Mouse (Mus musculus) layer of hippocampus, postnatal 14 days (tissue): ENCODE data around the gene Eif5a. TPM values are rescaled to one million over a fixed set of nuclear protein-coding genes. Genes with fewer than 3 reads are reported as not detected.
"Not testable (repeated sequence)": the region's sequence is repeated elsewhere in the genome, so short reads cannot be mapped to it uniquely, and the experiment has no call there.

Experiments
- DNase-seq, 2 experiments: peaks; one replicate each; pipeline ENCODE4 v3.0.0; 2021 to 2022; ENCODE audit warnings: low spot score in 2 of 2, mixed read lengths in 1 of 2
- total RNA-seq, 2 experiments: library from RNA; stranded (reverse); gene quantifications; 2 replicates each; pipeline ENCODE4 v1.2.3; 2021

Gene Eif5a
- total RNA-seq, 2 experiments from 2014 or later, result 446 to 451 TPM

DNA sequence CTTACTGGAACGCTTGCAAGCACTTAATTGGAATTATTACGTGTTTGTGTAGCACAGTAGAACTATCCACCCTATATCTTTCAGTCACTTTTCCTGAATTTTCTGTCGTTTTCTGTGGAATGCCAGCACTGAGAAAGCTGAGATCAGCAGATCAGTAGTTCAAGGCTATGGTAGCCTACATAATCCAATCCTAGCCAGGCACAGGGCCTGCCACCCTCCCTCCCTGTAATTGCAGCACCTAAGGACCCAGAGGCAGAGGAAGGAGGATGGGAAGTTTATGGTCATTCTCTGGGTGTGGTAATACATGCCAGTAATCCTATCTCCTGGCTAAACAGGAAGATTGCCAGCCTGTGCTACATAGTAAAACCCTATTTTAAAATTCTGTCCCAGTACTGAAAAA is 1.0 kb upstream of the Eif5a start:
- no peak for DNase-seq

- DNase-seq, result no peak
These were observed 426 bp upstream of the Eif5a start for GRCm38 (mm10) chr11:69922012-69922756.

DNA sequence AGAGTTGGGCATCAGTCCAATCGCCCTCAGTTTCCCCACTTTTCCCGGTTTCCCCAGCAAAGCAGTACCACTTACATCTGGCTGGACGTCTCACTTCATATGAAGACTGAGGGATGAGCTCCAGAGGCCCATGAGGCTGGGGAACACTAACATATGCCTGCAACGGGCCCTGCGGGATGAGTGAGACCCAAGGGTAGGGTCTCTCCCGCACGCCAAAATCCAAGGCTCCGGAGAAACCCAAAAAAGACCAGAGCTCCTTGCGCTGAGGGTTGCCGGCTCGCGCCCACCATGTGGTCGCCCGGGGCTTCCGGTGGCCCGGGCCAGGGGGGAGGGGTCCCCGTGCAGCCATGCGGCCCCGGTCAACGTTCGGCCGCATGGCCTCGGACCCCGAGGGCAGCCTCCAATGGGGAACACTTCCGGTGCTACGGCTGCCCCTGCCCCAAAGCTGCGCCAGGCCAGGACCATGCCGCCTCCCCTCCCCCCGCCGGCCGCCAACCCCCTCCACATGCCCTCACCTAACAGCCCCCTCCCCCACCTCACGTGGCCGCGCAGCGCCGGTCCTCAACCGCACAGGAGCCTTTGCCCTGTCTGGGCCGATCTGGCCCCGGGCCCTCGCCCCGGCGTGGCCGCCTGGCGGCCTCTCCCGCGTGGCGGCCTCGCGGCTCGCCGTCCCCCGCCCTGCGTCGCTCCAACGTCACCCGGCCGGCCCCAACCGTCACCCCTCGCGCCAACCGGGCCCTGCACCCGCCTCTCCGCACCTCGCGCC is 1.3 kb downstream of the Eif5a start:
- DNase-seq, result no peak

DNA sequence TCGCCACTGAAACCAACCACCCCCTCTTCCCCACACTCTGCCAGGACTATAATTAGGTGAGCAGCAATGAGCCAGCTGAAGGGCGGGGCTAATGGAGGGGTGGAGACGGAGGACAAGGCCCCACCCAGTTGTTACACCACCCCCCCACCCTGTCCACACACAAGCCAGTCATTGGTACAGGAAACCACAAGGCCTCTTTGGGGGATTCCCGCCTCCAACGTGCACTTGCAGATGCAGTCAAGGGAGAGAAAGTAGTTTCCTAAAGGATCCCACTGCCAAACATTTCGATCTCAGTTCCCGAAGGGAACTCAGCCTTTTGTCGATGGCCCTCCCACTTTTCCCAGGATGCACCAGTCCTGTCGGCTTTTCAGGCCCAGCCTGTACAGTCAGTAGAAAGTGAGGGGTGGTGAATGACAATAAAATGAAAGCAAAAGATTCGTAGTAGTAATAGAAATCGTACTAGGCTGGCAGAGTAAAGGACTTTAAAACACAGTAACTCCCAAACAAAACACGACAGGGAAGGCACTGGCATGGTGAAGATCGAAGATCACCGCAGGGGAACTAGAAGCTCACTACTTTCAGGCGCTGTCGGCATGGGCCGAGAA is 2.0 kb downstream of the Eif5a start:
- peak; percentile 53 to 63 for DNase-seq

GRCm38 (mm10) chr11:69919053-69919452 is 2.7 kb downstream of the Eif5a start:
- no peak for DNase-seq

- no peak for DNase-seq
These were observed 3.6 kb downstream of the Eif5a start for GRCm38 (mm10) chr11:69918118-69918517.

- no peak for DNase-seq
These were observed 4.3 kb downstream of the Eif5a start for GRCm38 (mm10) chr11:69917379-69917948.

GRCm38 (mm10) chr11:69916652-69917378 is 4.9 kb downstream of the Eif5a start:
- DNase-seq, result not testable (repeated sequence)

DNA sequence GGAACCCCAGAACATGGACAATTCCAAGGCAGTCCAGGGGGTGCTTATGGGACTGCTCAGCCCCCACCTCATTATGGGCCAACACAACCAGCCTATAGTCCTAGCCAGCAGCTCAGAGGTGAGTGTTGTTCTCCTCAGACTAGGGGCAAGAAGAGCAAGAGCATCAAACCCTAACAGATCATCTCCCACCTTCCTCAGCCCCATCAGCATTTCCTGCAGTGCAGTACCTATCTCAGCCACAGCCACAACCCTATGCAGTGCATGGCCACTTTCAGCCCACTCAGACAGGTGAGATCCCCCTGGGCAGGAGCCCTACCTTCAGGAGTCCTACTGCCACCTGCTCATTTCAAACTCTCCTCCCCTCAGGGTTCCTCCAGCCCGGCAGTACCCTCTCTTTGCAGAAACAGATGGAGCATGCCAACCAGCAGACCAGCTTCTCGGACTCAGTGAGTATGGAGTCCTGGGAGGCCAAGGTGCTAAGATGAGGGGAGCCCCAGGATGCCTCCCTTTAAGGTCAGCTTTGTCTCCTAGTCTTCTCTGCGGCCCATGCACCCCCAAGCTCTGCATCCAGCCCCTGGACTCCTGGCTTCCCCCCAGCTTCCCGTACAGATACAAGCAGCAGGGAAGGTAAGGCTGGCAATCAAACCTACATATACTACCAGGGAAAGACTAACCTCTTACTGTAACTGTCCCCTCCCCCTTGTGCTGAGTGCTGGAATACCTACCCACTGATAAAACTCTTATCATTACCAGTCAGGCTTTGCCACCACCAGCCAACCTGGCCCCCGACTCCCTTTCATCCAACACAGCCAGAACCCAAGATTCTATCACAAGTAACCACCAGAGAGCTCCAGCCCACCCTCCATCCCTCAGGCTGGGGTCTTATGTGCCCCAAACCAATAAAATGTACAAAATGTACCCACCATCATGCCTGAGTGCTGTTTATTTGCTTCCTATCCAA is 5.8 kb downstream of the Eif5a start:
- DNase-seq, result no peak

DNA sequence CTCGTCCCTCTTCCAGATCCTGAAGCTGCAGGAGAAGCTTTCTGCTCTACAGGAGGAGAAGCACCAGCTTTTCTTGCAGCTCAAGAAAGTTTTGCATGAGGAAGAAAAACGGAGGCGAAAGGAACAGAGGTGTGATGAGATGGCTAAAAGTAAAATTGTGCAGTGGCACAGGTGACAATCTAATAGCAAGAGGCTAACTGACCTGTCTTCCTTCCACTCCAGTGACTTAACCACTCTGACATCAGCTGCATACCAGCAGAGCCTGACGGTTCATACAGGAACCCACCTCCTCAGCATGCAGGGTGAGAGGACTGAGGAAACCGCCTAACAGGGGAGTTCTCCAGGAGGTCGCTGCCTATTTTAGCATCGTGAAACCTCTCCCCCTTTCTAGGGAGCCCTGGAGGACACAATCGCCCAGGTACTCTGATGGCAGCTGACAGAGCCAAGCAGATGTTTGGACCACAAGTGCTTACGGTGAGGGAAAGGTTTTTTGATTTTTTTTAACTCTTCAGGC is 6.8 kb downstream of the Eif5a start:
- no peak for DNase-seq

- DNase-seq, result no peak
These were observed 7.4 kb downstream of the Eif5a start for GRCm38 (mm10) chr11:69914372-69914764.

DNA sequence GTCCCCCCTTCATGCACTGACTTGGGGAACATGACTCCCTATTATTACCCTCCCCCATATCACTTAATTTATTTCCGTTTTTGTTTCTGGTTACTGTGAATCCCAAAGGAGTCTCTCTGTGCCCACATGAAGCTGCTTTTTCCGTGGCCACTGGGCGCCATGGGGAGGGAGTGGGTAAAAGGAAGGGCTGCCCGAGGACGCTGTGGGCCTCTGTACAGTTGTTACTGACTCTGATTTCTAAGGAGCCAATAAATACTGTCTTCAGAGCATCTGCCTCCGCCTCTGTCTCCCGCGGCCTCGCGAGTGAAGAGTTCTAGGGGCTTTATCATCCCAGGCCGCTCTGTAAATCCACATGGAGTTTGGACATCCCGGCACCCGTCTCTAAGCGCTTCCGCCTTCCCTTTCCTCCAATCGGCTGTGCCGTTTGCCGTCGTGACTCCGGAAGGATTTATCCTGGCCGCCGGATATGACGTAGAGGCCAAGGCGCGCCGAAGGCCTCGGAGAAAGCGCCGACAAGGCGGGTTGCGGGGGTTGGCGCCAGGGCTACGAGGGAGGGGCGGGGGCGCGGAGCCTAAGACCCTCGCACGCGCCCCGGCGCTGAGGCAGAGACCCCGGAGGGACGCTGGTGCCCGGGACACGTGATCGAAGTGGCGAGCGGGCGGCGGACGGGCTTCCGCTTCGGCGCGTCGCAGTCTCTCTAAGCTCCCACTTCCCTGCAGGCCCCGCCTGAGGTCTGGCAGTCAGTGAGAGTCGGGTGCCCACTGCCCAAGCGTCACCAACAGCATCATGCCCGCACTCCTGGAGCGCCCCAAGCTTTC is 8.0 kb downstream of the Eif5a start, which contains the start of gene Gps2:
TSS of gene Gps2 (plus strand) at position 335 of the 818 bp plus-strand sequence.
- peak; percentile 93 to 95 for DNase-seq

- no peak for DNase-seq
These were observed 8.8 kb downstream of the Eif5a start for GRCm38 (mm10) chr11:69912716-69913530.

- no peak for DNase-seq
These were observed 10.1 kb downstream of the Eif5a start for GRCm38 (mm10) chr11:69911701-69912100.

GRCm38 (mm10) chr11:69910781-69911560 is 10.8 kb downstream of the Eif5a start:
- DNase-seq, result no peak

DNA sequence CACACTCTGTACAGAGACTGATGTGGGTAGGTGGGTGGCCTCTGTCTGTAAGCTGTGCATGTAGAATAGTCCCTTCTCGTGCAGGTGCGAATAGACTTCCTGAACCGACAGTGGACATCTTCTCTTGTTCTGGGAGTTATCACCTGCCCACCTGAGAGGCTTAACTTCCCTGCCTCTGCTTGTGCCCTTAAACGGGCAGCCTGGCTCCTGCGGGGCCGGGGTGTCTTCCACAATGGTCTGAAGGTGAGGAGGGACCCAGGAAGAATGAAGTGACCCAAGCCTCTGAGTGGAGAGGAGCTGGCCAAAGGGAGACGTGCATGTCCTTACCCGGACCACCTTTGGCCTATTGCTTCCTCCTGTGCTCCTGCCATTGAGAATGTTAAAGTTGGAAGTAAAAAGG is 11.6 kb downstream of the Eif5a start:
- no peak for DNase-seq

DNA sequence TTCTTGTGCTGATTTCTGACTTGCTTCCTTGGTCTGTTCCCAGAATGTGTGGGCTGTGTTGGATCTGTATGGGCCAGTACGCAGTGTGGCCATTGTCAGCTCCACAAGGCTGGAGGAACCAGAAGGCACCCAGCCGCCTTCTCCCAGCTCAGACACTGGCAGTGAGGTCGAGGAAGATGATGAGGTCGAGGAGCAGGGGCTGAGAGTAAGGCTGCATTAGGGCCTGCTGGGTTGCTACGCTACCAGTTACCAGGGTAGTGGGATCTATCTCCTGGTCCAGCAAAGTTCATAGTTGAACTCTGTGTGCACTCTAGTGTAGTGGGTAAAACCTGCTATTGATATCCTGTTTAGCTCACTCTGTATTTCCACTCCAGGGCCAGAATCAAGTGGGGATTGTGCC is 12.6 kb downstream of the Eif5a start:
- no peak for DNase-seq
